Mouse (Mus musculus): ENCODE data around the gene Kdm3a. TPM values are rescaled to one million over a fixed set of nuclear protein-coding genes. Genes with fewer than 3 reads are reported as not detected.

Kdm3a gene
- total RNA-seq (2021): 10 to 100 TPM; 69.6 to 70.1 TPM
- long read RNA-seq, experiment 1, full-length matches to known transcripts: 2 of 19 reads
- long read RNA-seq, experiment 1, partial matches to known transcripts: 7 of 19 reads
- long read RNA-seq, experiment 1, other reads (novel, unspliced or antisense): 10 of 19 reads
- long read RNA-seq, experiment 2, full-length matches to known transcripts: 10 of 44 reads
- long read RNA-seq, experiment 2, partial matches to known transcripts: 16 of 44 reads
- long read RNA-seq, experiment 2, other reads (novel, unspliced or antisense): 18 of 44 reads

DNA sequence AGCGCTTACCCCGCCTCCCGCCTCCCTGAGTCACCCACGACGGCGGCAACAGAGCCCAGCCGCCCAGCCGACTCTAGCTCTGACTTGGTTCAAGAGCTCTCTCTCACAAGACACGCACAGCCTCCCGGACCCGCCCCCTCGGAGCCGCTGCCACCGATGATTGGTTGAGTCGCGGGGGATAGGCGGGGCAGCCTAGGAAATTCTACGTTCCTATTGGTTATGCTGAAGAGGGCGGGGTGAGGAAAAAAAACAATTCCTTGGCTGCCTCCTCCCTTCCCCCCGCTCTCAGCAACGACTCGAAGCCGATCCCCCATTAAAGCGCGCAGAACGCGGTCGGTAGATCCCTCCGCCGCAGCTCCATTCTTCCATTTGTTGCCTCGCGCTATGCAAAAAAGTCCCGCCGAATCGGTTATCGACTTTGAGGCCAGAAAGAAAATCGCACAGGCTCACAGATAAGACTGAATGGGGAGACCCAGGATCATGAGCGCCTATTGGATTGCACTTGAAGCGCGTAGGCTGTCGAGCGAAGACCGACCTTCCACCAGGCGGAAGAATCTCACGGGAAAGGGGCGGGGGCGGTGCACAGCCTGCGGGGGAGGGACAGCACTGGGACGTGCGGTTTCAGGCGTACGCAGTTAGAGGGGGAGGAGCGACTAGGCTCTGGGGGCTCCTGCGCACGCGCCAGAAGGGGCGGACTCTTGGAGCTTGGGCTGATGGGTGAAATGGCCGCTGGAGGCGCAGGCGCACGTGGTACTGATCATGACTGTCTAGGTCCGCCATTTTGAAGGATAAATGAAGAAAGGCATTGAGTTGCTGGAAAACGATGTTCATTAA, at the start of gene Kdm3a:
Gene Kdm3a, minus strand, starts transcription at position 162 of the 834 bp plus-strand sequence.
- peak; percentile 95 to 97 for DNase-seq (ENCODE audit: low spot score in 2 of 2)

DNA sequence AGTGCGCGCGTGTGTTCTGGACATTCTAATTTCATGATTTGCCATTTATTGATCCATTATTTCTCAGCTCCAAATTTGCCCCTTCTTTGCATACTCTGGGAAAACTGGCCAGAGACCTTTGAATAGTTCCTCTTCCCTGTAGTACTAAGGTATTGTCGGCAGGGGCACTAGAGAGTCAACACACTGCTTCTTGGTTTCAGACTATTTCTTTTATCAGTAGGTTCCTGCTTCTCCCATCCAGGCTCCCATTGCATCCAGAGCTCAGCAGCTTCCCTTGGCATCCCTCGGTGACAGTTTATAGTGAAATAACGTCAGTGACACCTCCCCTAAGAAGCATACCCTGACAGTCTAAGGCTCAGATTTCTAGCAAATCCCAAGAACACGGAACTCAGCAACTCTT, 46.1 kb upstream of the Kdm3a start:
- DNase-seq (ENCODE audit: low spot score in 2 of 2): no peak

DNA sequence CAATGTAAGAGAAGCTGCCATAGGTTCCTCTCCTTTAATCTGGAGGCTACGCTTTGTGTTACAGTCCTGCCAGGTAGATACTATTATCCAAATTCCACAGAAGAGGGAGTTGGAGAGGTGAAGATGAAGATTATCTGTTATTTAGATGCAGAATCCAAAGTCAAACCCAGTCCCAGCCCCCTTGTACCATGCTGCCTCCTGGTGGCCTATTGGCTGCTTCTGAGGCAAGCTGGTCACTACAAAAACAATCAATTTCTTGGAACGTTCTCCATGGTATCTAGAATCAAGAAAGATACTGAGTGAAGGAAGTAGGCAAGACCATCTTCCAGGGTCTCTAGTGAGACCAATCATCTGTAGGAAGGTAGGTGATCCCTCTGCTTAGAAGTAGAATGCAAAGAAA, 40.4 kb upstream of the Kdm3a start:
- no peak for DNase-seq (ENCODE audit: low spot score in 2 of 2)

DNA sequence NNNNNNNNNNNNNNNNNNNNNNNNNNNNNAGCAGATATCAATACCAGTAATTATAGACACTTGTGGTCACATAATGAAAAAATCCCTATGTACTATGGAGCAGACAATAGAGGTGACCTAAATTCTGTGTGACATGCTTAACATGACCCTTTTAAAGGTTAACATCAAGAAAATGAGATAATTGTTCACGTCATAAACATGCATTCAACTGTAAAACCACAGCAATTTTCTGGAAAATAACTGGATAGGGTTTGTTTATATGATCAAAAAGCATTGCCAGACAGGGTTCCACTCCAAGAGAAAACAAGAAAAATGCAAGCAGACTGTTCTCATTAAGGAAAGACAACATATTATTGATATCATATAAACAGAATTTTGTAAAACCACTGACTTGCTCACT, 31.7 kb upstream of the Kdm3a start:
- DNase-seq (ENCODE audit: low spot score in 2 of 2): no peak

DNA sequence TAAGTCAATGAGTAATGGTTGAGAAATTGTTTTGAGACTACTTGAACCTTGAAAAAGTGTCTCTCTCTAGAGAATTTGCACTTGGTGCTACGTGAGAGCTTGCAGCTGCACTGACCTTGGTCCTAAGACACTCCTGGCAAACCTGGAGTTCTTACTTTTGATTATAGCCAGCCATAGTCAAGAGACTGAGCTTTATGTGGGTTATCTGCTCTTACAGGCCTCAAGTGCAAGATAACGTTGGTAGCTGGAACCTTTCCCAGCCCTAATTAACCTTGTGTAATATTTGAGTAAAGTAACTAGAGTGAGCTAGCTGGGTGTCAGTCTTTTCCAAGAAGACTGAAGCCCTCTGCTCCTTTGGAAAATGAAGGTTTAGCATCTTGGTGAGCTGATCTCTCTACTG, 25.5 kb upstream of the Kdm3a start:
- DNase-seq (ENCODE audit: low spot score in 2 of 2): no peak

DNA sequence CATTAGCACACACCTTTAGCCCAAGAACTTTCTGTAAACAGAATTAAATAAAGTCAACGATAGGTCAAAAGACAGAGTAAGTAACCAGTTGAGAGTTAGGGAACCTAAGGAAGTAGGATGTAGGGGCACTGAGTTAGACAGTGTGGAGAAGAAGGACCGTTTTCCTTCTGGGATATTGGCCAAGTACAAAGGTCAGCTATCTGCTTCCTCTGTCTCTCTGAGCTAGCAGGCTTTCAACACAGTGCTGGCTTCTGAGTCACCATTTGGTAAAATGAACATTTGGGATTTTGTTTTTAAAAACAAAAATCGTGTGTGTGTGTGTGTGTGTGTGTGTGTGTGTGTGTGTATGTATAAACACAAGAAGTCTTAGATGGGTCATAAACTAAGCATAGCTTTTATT, 23.0 kb upstream of the Kdm3a start:
- DNase-seq (ENCODE audit: low spot score in 2 of 2): no peak

DNA sequence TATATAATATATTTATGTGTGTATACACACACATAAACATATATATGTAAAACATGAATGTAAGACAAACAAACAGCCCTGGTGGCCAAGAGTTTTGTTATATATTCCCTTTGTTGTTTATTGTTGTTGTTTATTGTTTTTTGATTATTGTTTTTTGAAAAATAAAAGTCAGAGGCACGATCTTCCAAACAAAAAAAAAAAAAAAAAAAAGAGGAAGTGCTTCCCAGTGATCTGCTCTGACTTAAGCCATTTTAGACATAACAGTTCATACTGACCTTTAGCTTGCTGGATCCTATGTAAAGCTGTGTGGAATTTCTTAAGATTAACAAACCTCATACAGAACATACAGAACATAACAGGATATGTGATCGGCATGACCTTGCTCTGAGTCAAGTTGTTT, 19.1 kb upstream of the Kdm3a start:
- no peak for DNase-seq (ENCODE audit: low spot score in 2 of 2)

DNA sequence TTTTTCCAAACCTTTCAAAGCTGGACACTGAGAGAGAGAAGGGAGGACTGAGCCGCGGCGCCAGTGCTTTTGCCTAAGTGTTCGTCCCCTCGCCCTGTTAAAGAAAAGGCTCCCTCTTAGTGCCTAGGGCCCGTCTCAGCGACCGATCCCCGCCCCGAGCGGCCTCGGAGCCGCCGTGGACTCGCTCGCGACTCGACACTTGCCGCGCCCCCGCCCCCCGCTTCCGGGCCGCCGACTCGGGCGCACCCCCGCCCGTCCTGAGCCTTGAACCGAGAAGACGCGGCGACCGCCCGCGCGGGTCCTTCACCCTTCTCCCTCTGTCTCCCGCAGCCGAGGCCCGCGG, 333 bp downstream of the Kdm3a start:
- no peak for DNase-seq (ENCODE audit: low spot score in 2 of 2)

DNA sequence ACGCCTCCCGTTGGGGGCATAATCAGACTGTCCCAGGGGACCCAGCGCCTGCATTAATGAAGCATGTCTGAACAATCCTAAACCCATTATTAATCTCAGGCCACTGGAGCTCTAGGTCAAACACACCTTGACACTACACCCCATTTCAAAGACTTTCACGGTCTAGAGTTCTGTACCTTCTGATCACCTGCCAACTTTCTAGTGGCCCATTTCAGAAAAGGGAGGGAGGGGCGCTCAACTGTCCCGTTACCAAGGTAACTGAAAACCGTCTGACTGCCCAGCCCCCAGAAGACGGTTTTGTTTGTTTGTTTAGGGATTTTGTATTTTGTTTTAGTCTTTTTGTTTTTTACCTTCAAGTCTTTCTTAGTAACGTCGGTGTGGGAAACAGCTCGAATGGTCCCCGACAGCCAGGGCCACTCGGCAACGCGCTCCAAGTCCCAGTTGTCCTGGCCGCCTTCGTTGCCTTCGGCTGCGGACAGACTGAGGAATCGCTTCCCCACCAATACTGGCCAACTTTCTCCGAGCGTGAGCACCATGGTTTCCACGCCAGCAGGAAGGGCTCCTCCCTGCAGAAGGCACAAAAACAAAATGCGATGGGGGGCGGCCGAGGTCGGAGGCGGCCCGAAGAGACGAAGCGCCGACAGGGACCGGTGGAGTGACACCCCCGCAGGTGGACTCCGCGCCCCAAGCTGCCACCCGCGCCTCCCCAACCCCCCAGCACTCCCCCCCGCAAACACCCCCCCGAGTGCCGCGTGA, 906 bp downstream of the Kdm3a start:
- peak; percentile 18 to 20 for DNase-seq (ENCODE audit: low spot score in 2 of 2)

DNA sequence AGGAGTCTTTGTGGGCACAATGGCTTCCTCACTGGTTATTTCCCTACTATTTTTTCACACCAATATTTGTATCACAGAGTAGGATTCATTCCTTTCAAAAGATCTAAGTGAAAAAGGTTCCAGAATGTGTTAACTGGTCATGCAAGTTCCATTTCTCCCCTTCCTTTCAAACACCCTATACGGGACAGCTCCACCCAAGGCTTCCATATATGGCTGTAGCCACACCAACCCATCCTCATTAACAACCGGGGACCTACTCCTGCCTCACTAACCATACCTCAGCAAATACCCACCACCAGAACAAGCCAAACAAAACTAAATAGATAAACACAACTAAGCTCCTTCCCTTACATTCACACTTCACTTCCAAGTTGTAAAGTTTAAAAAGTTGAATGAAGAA, 1.6 kb downstream of the Kdm3a start:
- DNase-seq (ENCODE audit: low spot score in 2 of 2): no peak

DNA sequence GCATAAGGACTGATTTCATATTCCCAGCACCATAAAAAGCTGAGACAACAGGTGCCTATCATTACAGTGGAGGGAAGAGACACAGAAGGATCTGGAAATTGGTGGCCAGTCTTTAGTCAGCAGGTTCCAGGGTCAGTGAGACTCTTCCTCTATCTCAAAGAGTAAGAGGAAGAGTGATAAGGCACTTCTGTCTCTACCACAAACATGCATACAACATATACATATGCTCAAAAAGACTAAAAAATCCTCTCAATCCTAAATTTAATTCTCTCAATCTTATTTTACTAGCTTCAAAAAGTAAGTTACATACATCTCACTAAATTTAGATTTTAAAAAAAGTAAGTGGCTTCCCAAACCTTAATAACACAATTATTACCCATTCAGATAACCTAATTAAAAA, 5.5 kb downstream of the Kdm3a start:
- no peak for DNase-seq (ENCODE audit: low spot score in 2 of 2)

DNA sequence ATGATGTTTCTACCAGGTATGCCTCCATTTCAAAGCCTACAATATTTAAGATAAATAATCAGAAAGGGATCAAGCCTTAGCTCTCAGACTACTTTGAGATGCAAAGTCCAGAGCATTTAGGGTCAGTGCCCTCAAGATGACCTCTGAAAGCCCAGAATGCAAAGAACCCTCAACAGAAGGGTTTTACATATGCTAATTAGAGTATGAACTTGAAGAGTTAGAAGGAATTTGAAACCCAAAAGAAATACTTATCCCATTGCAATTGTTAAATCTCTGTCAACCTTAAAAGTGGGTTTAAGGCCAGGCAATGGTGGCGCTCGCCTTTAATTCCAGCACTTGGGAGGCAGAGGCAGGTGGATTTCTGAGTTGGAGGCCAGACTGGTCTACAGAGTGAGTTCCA, 6.8 kb downstream of the Kdm3a start:
- no peak for DNase-seq (ENCODE audit: low spot score in 2 of 2)

DNA sequence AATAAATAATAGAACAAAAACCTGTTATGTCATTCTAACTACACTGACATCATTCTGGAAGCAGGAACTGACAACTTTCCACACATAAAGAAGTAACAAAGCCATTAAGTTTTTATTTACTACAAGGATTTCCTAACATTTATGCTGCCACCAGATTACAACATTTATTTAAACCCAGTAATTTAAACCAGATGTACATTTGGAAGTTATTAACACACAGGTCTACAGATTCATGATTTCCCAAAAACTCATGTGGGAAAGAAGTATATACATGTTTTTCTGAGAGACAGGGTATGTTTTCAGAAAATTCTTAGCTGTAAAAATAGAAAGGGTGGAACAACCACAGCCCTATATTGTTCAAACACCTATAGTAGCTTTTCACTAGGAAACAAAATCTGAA, 8.1 kb downstream of the Kdm3a start:
- no peak for DNase-seq (ENCODE audit: low spot score in 2 of 2)

DNA sequence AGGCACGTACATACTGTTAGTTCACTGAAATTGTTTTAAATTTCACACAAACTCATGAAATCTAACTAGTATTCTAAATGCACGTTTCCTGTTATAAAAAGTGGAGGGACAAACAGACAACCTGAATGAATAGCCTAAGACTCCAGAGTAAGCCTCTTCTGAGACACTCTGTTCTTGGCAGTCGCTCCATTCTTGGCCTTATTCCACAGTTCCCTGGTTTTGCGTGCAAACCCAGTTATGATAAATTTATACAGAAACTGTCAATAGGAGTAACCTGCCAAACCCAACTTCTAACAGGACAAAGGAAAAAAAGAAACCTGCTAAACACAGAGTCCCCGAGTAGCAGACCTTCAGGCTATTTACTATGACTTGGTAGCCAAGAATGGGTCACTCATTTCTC, 10.8 kb downstream of the Kdm3a start:
- DNase-seq (ENCODE audit: low spot score in 2 of 2): no peak

DNA sequence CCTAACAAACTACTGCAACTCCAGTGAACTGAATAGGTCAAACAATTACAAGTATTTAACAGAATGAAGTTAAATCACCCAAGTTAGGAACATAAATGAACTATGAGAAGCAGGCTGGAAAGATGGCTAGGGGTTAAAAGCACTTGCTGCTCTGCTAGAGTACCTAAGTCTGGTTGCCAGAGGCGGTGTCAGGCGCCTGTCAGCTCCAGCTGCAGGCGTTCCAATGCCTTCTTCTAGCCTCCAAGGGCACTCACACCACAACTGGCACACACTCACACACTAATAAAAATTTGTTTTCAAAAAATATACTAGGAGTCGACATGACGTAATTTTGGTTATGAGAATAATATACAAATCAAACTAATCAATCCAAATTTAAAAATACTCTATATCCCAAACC, 11.2 kb downstream of the Kdm3a start:
- no peak for DNase-seq (ENCODE audit: low spot score in 2 of 2)

DNA sequence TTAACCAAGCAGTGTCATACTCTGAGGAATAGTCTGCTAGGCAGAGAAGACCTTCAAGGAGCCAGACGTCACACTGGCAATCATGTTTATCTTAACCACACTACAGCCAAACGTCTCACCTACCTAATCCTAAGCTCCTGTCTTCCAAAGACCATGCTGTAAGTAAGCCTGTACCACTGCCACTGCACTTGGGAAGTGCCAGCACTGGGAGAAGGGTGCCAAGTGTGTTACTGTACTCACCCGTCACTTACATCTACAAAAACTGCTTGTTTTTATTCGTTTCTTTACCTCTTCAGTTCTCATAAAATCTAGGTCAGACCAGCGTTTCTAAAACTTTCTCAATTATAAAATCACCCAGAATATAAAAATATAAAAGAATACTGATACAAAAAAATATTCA, 15.8 kb downstream of the Kdm3a start:
- DNase-seq (ENCODE audit: low spot score in 2 of 2): no peak

DNA sequence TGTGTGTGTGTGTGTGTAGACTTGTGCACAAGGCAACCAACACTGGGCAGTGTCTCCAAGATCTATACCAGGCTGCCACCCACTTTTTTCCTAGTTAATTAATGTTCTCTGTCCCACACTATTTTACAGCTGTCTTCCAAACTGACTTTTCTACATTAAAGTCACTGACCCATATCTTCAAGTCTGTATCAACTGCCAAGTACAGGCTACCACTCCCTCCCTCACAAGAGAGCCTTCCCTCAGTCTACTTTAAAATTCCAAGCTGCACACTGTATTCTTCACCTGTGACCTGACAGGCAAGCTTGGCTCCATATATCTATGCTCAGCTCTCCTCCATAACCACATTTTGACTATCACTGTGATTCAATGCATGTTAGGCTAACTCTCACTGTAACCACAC, 19.6 kb downstream of the Kdm3a start:
- DNase-seq (ENCODE audit: low spot score in 2 of 2): no peak

DNA sequence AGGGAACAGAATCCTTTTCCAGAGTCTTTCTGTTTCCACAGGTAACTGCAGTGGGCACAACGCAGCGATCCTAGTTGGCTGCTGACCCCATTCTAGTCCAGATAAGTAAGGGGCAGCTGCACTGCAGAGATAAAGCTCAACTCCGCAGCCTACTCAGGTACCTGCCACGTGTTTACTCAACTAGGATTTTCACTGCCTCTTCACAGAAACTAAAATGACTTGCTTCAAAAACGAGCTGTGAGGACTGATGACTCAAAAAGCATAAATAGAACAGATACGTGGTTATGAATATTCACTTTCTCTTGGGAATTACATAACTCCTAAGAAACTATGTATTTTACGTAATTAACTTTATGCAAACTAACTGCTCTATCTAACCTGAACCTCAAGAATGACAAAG, 22.8 kb downstream of the Kdm3a start:
- DNase-seq (ENCODE audit: low spot score in 2 of 2): no peak

DNA sequence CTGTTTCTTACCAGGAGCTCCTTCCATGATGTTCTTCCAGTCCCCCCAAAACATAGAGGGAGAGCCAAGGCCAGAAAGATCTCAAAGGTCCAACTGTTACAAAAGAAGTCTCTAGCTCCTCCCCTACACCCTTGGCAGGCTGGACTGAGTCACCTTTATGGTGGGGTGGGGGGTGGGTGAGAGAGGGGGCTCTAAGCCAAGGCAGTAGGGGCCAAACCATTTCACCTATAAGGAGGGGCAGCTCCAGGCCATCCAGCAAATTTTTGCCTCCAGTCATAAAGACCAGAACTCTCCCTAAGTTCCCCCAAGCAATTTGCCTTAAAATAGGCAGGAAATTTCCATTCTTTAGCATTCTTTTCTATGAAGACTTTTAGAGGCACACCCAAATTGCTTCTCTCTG, 23.8 kb downstream of the Kdm3a start:
- DNase-seq (ENCODE audit: low spot score in 2 of 2): no peak

DNA sequence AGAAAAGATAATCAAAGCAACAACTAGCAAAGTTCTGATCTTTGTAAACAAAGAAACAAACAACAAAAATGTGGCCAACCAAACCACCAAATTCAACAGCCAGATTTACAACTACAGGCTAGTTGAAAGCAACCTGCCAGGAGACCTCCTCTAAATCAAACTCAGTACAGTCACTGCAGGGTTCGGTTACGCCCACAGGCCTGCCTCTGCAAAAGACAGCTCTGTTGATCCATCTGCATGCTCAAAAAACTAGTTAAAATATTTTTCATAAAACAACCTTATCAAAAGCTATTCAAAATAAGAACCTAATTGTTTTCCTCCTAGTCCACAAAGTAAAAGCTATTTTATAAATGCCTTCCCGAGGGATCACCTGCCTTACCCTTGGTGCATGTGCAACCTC, 25.0 kb downstream of the Kdm3a start:
- DNase-seq (ENCODE audit: low spot score in 2 of 2): no peak

DNA sequence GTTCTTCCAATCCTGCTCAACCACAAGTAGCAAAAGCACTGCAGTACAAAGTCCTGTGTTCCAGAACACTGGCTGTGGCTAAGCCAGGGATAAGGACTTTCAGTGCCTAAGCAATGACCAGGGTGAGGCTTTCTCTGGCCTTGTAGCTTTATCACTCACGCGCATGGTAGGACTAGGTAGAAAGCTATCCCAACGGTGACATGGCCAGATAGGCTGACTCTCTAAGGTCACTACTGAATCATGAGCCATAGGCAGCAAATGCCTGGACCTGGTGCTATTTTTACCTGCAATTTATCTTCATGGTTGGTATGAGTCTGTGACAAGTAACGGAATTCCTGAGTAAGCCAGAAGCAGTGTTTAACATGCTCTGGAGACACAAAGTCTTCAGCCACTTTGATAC, 42.6 kb downstream of the Kdm3a start:
- no peak for DNase-seq (ENCODE audit: low spot score in 2 of 2)

DNA sequence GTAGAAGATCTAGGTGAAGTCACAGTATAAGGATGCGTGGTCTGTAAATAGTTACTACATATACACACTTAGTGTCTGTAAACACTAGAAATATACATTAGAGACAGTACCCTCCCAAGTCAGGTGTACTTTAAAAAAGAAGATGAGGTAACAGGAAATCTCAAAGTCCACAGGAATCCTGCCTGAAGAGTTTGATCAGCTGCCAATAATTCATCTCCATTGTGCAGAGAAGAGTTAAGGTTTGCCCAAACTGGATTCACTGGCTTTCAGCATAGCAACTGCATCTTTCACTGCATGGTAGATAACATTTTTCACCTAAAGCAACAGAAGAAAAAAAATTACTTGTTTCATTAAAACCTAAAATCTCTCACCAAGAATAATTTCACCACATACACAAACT, 43.4 kb downstream of the Kdm3a start:
- DNase-seq (ENCODE audit: low spot score in 2 of 2): no peak

Measured in adrenal gland, postnatal 4 days (tissue).